Mouse (Mus musculus) limb, embryonic 11.5 days (tissue): ENCODE data around the gene Sept7. TPM values are rescaled to one million over a fixed set of nuclear protein-coding genes. Genes with fewer than 3 reads are reported as not detected.

Source experiments
- ATAC-seq: fragments of 200-750 bp; cut with Nextera tagmentation; 2 replicates; pipeline ENCODE4 v1.8.0; 2017; ENCODE audit warnings: low read depth; ENCODE audit not compliant: insufficient number of reproducible peaks, low FRiP score, low TSS enrichment
- DNase-seq: peaks from one replicate; pipeline ENCODE4 v3.0.0-alpha.2; 2015; ENCODE audit warnings: low spot score
- H3K27ac ChIP-seq: fragments of 300-500 bp; sonication (generic); replicated peaks from 2 replicates; pipeline ENCODE4 v1.5.1; 2014; ENCODE audit warnings: low read depth, mild to moderate bottlenecking, low read length
- H3K27me3 ChIP-seq: fragments of 300-500 bp; sonication (generic); 2 replicates; pipeline ENCODE4 v1.6.1; 2014; ENCODE audit warnings: mild to moderate bottlenecking, low read length, mixed read lengths; ENCODE audit not compliant: control insufficient read depth, insufficient read depth
- H3K36me3 ChIP-seq: fragments of 300-500 bp; sonication (generic); 2 replicates; pipeline ENCODE4 v1.6.1; 2014; ENCODE audit warnings: mild to moderate bottlenecking, low read length, moderate library complexity, mixed read lengths; ENCODE audit not compliant: control insufficient read depth, insufficient read depth
- H3K4me1 ChIP-seq: fragments of 300-500 bp; sonication (generic); 2 replicates; pipeline ENCODE4 v1.6.1; 2014; ENCODE audit warnings: low read length, mixed read lengths; ENCODE audit not compliant: control insufficient read depth, insufficient read depth
- H3K4me2 ChIP-seq: fragments of 300-500 bp; sonication (generic); 2 replicates; pipeline ENCODE4 v1.6.1; 2014; ENCODE audit warnings: low read depth, mild to moderate bottlenecking, moderate library complexity; ENCODE audit not compliant: severe bottlenecking
- H3K4me3 ChIP-seq: fragments of 300-500 bp; sonication (generic); 2 replicates; pipeline ENCODE4 v1.5.1; 2014; ENCODE audit warnings: low read depth, low read length
- H3K9ac ChIP-seq: fragments of 300-500 bp; sonication (generic); 2 replicates; pipeline ENCODE4 v1.6.1; 2014; ENCODE audit warnings: mild to moderate bottlenecking, low read length
- H3K9me3 ChIP-seq: fragments of 300-500 bp; sonication (generic); 2 replicates; pipeline ENCODE4 v1.6.1; 2016; ENCODE audit warnings: low read length; ENCODE audit not compliant: control insufficient read depth
- WGBS: fragments of 180-500 bp; shearing (Covaris S2); extraction: QIAGEN DNeasy Blood & Tissue Kit; methylation state at CpG from one replicate; pipeline ENCODE4 v1.1.7; 2014; 5-methylcytosine and 5-hydroxymethylcytosine counted together
- polyA plus RNA-seq: library from polyadenylated mRNA; unstranded; fragments of >200 nt; fragmentation: Nextera tagmentation; extraction: Ambion mirVana; gene quantifications from 2 replicates; pipeline ENCODE4 v1.2.1, GENCODE M21; 2014

Sept7 gene
- polyA plus RNA-seq, 1 experiment from 2014 or later = 295 TPM

DNA sequence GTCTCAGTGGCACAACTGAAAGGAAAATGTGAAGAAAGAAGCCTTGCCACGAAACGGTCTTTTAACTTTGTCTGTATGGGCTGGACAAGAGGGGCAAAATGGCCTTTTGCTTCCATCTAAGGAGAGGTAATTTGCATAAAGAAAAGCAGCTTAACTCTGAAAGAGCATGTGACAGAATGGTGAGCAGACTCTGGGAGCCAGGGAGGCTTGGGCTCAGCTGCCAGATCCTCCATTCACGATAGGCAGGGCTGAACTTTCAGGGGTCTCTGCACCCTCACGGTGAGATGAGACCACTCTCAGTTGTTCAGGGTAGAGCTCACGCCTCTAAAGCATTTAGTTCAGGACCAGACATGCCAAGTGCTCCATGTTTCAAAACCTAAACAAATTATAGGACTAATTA lies 105.8 kb downstream of the Sept7 start:
- ATAC-seq = no peak
- Histone ChIP-seq H3K27me3 (no peaks in the 10 kb centered on the region), H3K4me3 (no peak overlapping the region), H3K9ac (no peak overlapping the region), H3K4me2 (no peak overlapping the region), H3K36me3 (no peaks in the 10 kb centered on the region), H3K27ac (no peak overlapping the region), H3K9me3 (no peaks in the 10 kb centered on the region), H3K4me1 (no peaks in the 10 kb centered on the region)
- whole genome bisulfite sequencing = 85% methylated on average over 5 of the region's 5 CpGs
- no peak for DNase-seq

Other genes starting within 250 kb of the Sept7 start
- not detected in 2 replicates for gene Gm10181, start 163.0 kb upstream of the Sept7 start, polyA plus RNA-seq
- 23.7 and 27.2 TPM in 2 replicates for gene Herpud2, start 100.6 kb upstream of the Sept7 start, polyA plus RNA-seq
- gene Eepd1, start 229.1 kb downstream of the Sept7 start, polyA plus RNA-seq = 21.2 and 21.8 TPM in 2 replicates